In the genomic region with DNA sequence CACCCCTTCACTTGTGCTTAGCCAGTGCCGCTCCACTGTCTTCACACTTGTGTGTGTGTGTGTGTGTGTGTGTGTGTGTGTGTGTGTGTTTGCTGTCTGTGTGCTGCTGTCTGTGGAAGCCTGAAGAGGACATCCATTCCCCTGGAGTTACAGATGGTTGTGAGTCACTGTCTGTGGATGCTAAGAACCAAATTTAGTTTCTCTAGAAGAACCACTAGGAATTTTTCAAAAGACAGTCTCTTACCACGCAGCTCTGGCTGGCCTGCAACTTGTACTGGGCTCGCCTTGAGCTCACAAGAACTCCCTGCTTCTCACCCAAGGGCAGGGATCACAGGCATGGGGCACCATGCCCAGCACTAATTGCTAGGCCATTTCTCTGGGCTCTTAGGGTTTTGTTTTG, we compare ENCODE assay signal across 13 mouse cellular contexts. TPM values are rescaled to one million over a fixed set of nuclear protein-coding genes. Genes with fewer than 3 reads are reported as not detected.
A peak's percentile ranks its signal among the peaks of the same experiment; 100 is the strongest.
DNase-seq lines count a peak whose midpoint lies in the region; ATAC-seq and TF ChIP-seq lines count a peak whose summit lies in the region.
"Had no signal": no experiment of that assay in that cellular context is flagged by ENCODE, and none has a peak within 500 bp of the region (broad histone marks: within the 10 kb centered on the region; RNA-seq: fewer than 3 reads in every experiment).

No protein-coding gene starts in this region.

- no peak for ATAC-seq in megakaryocyte progenitor cell, adult 5-6 weeks (replicated peaks; ENCODE audit: poor library complexity)
- ATAC-seq: forebrain, embryonic 15.5 days; intestine, embryonic 16.5 days had no signal

- H3K4me3 ChIP-seq in layer of hippocampus, adult 2 months, result no peak overlapping the region
- no peak overlapping the region for H3K4me3 ChIP-seq in macrophage (ENCODE audit: inconsistent target)
- H3K4me3 ChIP-seq: forebrain, embryonic 15.5 days; hindbrain, embryonic 10.5 days; liver, embryonic 15.5 days had no signal

- H3K79me2 ChIP-seq in macrophage (ENCODE audit: inconsistent target), result peaks cover 97% of the 10 kb centered on the region

- no peak for TF ChIP-seq CTCF in layer of hippocampus, adult 2 months (conservative IDR thresholded peaks at IDR 0.05)

- WGBS in macrophage (ENCODE audit: missing documents), result 81% methylated on average over 3 of the region's 3 CpGs

- no peaks in the 10 kb centered on the region; the same call in 1 of the 2 replicates for H3K36me3 ChIP-seq in macrophage (ENCODE audit: inconsistent target)
- H3K36me3 ChIP-seq: forebrain, embryonic 15.5 days had no signal

- DNase-seq in layer of hippocampus, adult 2 months (ENCODE audit: low spot score in 2 of 2), result peak; percentile 50 to 67
- DNase-seq in layer of hippocampus, adult 11-12 months (ENCODE audit: low spot score), result no peak
- peak; percentile 53 for DNase-seq in 3T3-L1 (ENCODE audit: low read depth, low spot score)
- peak; percentile 48 for DNase-seq in NIH3T3 (ENCODE audit: low read depth)
- no peak for DNase-seq in natural killer cell, adult 2 months (ENCODE audit: low spot score in 2 of 2)
- DNase-seq: cerebellum, adult 9-11 months; heart, adult 18-20 months had no signal

- H3K27ac ChIP-seq in layer of hippocampus, adult 2 months, result peak overlapping the region; percentile 91
- 0 out of 2 replicates have a peak overlapping the region, but pooled peaks have one; percentile 13 for H3K27ac ChIP-seq in macrophage
- H3K27ac ChIP-seq: forebrain, embryonic 15.5 days; hindbrain, embryonic 10.5 days; liver, embryonic 15.5 days had no signal

RNA-seq across cellular contexts. Expression of a gene that starts 4.9 kb away (rescaled TPM):
- total RNA-seq in layer of hippocampus, adult 2 months (2021), result 10 to 100 TPM; 77.1 to 80.3 TPM
- total RNA-seq in macrophage (2018; cell fraction: chromatin; rRNA removed), result 10 to 100 TPM in 21 of 26 experiments, 1 to 10 TPM in 5; 4.7 to 63.8 (median 24.2) TPM
- 10 to 100 TPM in 25 of 26 experiments, 1 to 10 TPM in 1; 9.0 to 27.8 (median 21.2) TPM for total RNA-seq in macrophage (2018; cell fraction: cytosol; rRNA removed)
- 10 to 100 TPM in 25 of 26 experiments, 1 to 10 TPM in 1; 8.1 to 54.4 (median 21.1) TPM for total RNA-seq in macrophage (2018; cell fraction: nucleus; rRNA removed)
- 24.3 to 27.5 TPM (median 26.4 TPM) in 3 replicates for polyA plus RNA-seq in macrophage (2018)
- total RNA-seq in megakaryocyte progenitor cell, adult 5-6 weeks (2015), result 27.7 and 27.9 TPM in 2 replicates
- total RNA-seq in megakaryocyte progenitor cell, adult 5-6 weeks (2017), result 17.5 and 24.2 TPM in 2 replicates

RNA-seq across cellular contexts. Expression of a gene that starts 5.0 kb away (rescaled TPM):
- 100 to 1,000 TPM; 169 to 173 TPM for total RNA-seq in layer of hippocampus, adult 2 months (2021)
- 10 to 100 TPM; 17.8 to 62.3 (median 36.5) TPM for total RNA-seq in macrophage (2018; cell fraction: chromatin; rRNA removed)
- 100 to 1,000 TPM in 2 of 26 experiments, 10 to 100 TPM in 24; 47.5 to 103 (median 66.1) TPM for total RNA-seq in macrophage (2018; cell fraction: cytosol; rRNA removed)
- total RNA-seq in macrophage (2018; cell fraction: nucleus; rRNA removed), result 10 to 100 TPM; 18.3 to 57.8 (median 36.3) TPM
- 58.0 to 93.5 TPM (median 59.5 TPM) in 3 replicates for polyA plus RNA-seq in macrophage (2018)
- 38.8 and 39.5 TPM in 2 replicates for total RNA-seq in megakaryocyte progenitor cell, adult 5-6 weeks (2015)
- total RNA-seq in megakaryocyte progenitor cell, adult 5-6 weeks (2017), result 44.8 and 45.1 TPM in 2 replicates

Comparison
In these comparisons a context has a peak if more than half of its experiments do, and no peak if none do; other contexts are left out.
1. DNase-seq: peak in layer of hippocampus, adult 2 months (2 of 2), 3T3-L1 (single experiment) and NIH3T3 (single experiment); none in layer of hippocampus, adult 11-12 months (single experiment) and natural killer cell, adult 2 months (0 of 2).